Mouse (Mus musculus) spleen, adult 18-20 months (tissue): ENCODE measurements at regions not wholly inside any gene's neighbourhood (a gene's known extent, or its start where the extent isn't known, plus 50 kb on each side); places are given as distances from the start of the nearest gene placed in this dataset.

Experiments used
- DNase-seq, 2 experiments: peaks; one replicate each; pipeline ENCODE4 v3.0.0; 2022; ENCODE audit warnings: mixed read lengths in 2 of 2

DNA sequence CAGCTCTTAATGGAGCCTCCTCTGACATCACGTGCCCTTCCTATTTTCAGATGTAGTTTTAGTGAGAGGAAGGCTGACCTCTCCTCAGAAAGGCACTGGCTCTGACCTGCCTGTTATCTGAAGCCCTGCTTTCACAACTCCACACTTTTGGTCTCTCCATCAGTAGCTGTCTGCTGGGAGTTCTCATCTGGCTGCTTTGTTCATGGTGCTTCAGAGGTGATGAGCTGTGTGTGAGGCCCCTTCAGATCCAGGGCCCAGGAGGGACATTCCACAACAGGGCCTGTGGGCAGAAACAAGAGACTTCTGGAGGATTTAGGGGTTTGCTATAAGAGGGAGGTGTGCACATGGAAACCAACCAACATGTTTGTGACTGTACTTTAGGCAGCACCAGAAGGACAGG lies 50.8 kb upstream of the Fhl2 start:
- DNase-seq, result no peak

DNA sequence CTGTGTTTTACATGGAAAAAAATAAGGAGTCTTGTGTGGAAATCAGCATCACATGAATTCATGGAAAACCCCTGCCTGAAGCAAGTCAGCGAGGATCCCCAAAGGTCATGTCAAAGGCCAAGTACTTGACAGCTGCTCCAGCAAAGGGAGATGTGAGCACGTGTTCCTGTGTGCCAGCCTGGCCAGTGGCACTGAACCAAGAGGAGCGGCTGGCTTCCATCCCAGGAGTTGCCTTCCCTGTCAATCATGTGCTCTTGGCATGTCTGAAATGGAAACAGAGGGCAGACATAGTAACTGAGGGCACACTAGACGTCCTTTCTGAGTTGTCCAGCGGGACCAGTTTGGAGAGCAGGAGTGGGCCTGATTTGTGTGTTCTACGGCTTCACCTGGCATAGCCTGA lies 53.5 kb upstream of the Fhl2 start:
- DNase-seq, result no peak

DNA sequence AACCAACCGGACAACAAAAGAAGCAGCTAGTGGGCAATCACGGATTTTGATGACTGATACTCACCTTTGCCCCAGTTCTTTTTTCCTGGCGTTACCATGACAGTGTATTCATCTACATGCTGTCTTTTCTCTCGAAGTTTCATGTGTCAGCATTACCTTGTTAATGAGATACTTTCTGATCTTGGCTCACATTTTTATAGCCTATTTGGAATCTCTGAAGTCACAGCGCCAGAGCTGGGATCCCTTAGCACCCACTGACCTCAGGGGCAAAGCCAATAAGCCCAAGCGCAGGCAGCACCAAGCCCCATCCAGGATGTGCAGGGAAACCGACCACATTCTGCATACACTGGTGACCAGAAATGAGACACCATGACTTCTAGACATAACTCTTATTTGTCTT lies 54.6 kb upstream of the Fhl2 start:
- no peak for DNase-seq

DNA sequence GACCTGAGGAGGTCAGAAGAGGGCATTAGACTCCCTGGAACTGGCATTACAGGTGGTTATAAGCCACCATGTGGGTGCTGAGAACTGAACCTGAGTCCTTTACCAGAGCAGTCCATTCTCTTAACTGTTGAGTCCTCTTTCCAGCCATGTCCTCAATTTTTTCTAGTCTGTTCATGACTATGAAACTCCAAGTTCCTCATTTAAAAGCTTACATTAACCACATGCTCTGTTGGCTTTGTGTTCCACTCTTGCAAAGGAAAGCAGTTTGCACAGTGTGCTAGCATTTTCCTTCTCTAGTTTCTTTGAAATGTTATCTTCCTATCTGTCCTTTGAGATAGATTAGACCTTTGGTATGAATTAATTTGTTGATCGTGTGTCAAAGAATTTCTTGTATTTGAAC lies 57.3 kb upstream of the Fhl2 start:
- no peak for DNase-seq

DNA sequence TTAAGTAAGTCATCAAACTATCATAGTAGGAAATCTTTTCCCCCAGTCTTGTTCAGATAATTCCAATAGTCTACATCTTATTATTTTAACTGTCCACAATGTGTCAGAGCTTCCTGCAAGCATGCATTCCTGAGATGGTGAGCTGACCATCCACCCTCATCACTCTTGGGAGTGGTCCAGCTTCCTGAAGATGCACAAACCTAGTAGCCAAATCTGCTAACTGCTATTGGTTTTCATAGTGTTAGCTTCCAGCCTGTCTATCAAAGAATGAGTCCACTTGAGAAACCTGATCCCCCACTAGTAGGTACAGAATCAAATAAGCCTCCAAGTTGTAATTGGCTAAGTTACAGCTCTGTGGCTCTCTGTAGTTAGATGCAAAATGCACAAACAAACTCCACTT lies 59.3 kb upstream of the Fhl2 start:
- no peak for DNase-seq

DNA sequence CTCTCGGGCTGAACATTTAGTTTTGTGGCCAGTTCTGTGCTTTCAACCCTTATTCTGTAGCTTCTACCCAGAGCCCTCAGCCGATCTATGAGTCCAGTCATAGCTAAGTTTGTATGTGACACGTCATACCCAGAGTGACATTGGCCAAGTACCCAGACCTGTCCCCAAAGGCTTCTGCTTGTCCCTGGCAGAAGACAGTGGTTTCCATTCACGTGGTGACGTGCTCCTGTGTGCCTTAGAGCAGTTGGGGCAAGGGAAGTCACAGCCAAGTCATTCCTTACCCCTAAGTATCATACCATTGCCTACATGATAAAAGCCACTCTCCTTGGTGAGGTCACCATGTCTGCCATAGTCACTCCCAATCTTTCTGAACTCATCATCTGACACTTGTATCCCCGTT lies 61.1 kb upstream of the Fhl2 start:
- DNase-seq, result no peak

DNA sequence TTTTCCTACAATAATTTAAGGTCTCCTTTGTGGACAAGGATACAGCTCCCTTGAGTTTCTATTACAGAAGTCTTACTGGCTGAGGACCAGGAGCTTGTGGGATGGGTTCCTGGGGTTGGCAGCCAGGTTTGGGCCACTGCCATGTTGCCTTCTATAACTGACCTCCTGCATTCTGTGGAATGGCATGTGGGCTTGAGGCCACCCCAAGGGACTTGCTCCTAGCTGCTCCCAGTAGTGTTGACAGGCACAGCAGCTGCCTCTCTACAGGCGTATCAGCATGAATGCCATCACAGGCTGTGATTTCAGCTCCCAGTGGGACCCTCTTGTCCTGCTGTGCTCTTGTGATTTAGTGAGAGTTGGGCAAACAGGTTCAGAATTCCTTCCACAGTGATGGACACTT lies 63.1 kb upstream of the Fhl2 start:
- no peak for DNase-seq

DNA sequence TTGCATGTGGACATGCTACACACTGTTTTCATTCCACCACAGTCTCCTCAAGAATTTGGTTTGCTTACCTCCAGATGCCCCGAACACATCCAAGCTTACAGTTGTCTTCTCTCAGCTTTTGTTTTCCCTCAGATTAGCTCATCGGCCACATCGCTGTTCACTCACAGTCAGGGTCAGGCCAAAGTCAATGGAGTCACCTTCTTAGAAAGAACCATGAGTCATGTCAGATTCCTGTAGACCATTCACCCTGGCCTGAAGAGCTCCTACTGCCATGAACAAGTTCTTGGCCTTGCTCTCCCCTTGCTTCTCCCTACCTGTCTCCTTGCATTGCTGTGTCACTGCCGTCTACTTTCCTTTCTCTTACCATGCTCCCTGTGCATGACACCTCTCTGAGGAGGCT lies 63.7 kb upstream of the Fhl2 start:
- DNase-seq, result no peak

DNA sequence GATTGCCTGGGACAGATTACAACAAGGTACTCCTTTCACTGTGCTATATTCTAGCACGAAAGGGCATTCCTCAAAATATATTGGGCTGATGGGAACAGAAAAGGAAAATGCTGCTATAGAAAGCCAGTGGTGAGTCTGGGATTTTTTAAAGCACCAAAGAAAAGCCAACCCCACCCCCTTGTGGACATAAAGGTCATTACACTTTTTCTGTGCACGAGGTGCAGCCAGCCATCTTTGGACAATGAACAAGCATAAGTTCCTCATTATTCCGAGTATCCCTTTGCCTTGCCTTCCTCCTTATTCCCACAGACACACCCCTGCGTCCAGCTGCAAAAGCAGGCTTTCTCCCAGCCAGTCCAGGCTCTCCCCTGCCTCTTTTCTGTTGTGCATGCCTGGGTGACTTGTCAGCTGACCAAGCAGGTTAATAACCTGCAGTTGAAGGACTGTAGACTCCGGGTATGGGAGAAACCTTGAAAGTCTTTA lies 67.7 kb upstream of the Fhl2 start:
- peak; percentile 14 to 49 for DNase-seq

DNA sequence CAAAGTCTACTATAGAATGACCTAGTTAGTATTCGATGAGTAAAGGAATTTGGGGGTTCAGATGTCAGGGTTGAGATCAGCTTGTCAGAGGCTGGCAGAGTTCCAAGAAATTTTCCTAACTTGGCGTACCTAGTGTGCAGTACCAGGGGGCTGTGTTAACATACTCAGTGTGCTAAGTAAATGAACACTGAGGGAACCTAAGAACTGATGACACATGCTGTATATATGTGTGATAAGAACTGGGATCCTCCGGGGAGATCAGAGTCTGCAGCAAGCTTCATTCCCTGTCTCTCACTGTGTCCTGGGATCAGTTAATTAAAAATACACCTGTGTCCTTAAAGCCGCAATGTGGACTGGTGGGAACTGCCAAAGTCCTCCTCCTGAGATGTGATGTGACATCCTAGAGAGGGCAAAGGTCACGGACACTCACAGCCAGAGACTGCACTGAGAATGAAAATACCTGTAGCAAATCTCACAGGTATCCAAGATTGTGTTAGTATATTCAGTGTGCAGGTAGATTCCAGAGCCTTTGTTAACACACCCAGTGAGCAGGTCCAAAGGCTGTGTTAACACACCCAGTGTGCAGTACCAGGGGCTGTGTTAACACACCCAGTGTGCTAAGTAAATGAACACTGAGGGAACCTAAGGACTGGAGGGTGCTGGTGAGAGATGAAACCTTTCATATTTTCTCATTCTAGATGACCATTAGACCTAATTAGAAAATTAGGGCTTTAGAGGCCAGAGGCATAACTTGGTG lies 69.1 kb upstream of the Fhl2 start:
- DNase-seq, result no peak

DNA sequence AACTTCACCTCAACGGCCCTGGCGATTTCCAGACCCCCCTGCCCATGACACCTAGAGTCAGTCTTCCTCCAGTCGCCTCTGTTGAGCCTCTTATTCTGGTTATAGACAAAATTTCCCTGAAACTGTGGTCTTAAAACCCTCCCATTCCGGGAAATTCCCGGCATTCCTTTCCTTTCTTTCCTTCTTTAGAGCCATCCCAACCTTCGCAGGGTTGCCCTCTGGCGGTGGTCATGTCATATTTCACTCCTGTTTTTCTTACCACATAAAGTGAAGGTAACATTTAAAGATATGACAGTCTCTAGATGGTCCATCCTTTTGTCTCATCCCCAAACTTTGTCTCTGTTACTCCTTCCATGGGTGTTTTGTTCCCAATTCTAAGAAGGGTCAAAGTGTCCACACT lies 72.9 kb upstream of the Fhl2 start:
- no peak for DNase-seq

DNA sequence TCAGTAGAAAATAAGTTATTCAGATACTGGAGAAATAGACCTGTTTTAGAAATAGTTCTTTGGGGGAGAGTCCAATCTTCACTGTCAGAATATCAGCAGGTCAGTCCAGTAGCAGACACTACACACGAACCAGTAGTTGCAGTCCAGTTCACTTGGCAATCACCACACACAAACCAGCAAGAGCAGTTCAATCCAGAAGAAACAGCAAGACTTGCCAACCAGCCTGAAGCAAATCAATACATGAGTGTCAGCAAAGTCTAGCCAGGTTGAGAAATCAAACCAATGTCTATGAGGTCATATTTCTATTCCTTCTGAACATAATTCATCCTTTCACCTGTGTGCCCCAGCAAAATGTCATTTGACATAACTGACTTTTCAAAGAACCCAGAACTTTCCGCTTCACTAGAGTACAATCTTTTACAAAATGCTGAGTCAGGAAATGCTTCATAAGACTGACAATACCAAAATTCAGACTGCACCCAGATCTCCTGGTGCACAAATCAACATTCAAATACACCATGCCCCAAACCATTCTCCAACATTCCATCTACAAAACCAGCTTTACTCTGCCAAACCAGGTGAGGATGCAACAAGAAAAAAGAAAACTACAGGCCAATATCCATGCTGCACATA lies 76.6 kb upstream of the Fhl2 start:
- DNase-seq, result no peak

DNA sequence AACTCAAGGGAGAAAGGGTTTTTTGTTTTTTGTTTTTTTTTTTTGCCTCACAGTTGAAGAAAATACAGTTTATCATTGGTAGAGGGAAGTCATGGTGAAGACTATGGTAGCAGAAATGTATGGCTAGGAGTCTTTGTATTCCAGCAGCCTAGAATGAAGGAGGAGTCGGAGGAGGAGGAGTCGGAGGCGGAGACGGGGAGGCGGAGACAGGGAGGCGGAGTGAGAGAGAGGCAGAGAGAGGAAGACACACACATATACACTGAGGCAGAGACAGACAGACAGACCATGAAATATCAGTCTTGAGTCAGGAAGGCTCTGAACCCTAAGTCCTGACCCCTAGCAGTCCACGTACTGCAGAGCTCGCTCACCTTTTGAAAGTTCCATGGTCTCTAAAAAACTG lies 95.0 kb upstream of the Fhl2 start:
- DNase-seq, result no peak

DNA sequence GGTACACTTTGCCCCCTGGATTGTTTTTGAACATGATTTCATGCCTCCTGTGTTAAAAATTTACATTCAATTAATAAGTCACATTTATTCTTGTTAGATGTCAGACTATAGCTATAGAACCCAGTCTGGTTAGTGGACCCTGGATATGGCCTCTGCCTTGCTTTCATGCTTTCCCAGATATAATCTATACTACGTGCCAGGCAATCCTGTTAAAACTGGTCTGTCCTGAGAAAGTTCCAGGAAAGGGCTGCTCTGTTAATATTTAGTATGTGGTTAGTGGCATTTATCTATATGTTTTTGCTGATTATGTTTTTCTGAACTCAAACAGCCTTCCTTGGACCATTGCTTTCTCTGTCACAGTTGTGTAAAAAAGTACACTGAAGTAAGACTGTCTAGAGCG lies 95.8 kb upstream of the Fhl2 start:
- DNase-seq, result no peak

DNA sequence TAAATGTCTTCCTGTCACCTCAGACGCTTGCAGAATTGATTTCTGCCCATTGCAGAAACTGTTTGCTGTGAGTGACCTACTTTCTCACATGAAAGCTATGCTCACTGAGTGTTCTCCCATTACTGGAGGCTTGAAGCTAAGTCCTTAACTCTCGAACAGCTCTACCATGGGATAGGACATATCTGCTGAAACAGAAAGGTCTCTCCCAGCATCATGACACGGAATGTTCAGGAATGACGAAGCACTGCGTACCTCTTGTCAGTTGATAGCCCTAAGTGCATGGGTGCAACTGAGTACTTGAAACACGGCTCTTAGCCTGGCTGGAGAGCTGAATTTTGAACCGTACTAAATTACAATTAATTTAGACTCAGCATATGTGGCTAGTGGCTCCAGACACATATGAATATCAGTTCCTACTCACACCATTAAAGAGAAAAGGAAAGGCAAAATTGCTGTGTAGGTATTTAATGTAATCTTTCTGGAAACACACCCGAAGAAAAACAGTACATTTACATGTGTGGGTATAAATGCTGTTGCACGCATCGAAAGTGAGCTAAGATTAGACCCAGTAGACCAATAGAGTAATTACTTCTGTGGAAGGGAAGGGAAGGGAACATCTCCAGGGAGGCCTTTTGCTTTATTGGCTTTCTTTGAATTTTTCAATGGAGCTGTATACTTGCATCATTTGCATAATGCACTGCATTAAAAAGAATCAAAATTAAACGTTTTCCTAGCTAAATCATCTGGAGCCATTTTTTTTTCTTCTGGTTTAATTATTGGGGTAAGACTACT lies 97.6 kb upstream of the Fhl2 start:
- no peak for DNase-seq

DNA sequence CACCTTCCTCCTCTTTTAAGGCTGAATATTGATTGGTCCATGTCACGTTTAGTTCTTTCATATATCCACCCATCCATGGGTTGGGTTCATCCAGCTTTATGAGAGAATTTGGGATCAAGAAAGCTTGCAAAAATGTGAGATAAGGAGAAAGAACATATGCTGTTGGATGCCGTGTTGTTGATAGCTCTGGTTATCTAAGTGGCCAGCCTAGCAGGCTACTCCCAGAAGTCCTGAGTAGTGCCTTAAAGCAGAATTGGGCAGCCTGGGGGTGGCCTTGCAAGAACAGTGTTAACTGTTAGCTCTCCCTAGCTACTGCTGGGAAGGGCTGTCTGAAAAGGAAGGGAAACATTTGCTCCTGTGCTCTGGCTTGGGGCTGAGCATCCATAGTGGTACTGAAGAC lies 100.8 kb upstream of the Fhl2 start:
- no peak for DNase-seq

DNA sequence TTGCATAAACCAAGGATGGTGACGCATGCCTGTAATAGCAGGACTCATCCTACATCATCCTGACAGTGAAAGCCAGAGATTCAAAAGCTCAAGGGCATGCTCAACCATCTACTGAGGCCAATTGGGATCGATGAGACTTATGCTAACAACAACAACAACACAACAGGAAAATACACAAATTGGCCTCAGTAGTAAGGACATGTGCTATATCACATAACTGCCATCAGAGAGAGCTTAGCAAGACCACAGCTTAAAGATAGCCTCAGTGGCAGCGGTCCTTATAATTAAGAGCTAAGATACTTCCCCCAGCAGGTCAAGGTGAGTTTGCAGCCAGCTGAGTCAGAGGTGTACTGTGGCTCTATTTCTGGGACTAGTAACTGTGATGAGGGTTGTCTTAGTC lies 102.0 kb upstream of the Fhl2 start:
- DNase-seq, result no peak

DNA sequence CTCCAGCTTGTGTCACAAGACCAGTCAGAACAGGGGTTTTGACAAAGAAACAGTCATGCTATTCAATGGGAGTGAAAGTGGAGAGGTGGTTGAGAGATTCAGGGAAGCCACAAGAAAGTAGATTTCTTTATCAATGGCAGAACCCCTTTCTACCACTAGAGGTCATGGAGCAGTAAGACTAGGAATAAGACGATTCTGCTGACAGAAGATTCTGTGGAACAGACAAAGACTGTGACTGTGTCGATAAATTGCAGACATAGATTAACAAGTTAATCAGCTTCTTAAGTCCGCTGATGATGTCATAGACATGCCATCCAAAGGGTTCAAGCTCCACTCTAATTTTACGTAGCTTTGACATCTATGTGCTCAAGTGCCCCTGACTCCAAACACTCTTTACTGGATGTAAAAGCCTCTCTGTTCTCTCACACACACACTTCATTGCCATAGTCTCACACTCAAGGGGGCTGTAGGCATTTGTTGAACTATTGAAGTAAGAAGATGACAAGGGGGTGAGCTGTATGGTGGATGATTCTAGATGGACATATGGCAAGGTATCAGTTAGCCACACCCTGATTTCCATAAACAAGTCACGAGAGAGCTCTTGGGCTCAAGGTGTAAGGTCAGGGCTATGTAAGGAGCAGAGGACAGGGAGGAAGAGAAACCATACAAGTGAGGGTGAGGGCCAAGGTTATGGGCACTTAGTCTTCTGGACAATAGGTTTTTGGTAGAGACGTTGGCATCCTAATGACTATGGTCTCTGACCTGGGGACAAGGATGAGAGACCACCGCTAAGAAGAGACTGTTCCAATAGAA lies 102.9 kb upstream of the Fhl2 start:
- DNase-seq, result no peak

DNA sequence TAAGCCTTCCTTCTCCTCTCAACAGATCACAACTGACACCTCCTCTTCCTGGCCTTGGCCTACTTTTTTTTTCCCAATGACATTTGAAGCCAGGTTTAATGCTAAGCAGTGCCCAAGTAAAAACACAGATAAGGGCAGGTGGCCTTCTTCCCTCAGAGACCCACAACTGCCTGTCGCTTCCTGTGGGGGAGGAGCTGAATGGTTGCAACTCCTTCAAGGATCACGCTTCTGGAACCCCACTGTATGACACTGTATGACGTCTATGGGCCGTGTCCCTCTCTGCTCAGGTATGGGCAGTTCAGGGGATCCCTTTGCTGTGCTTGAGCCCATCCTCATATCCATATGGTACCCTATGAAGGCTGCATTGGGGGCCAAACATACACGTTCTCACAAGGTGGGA lies 103.9 kb upstream of the Fhl2 start:
- DNase-seq, result no peak

DNA sequence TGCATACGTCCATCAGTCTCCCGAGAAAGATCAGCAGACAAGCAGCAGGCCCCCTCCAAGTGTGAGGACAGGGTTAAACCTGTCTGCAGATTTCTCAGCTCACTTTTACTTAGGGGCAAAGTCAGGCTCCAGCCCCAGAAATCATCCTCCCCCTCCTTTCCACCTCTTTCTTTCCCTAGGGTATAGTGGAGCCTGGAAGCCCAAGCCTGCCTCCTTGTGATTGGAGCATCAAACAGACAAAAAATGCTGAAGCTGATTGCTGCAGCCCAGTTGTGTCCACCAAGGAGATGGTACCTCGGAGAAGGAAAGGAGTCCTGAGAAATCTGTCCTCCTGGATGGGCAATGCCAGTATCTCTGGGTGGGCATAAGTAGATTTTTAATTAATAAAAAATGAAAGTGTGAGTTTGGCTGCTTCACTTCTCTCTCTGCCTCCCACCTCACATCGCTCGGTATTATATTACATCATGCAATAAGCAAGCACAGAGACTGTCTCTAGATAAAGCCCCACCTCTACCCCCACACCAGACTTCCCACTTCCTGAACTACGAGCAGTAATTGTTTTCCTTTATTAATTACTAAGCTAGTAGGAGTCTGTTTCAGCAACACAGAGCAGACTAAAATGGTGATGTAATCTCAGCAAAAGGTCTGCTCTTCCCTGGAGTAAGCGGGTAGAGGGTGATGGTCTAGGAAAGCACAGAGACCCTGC lies 105.2 kb upstream of the Fhl2 start:
- no peak for DNase-seq

DNA sequence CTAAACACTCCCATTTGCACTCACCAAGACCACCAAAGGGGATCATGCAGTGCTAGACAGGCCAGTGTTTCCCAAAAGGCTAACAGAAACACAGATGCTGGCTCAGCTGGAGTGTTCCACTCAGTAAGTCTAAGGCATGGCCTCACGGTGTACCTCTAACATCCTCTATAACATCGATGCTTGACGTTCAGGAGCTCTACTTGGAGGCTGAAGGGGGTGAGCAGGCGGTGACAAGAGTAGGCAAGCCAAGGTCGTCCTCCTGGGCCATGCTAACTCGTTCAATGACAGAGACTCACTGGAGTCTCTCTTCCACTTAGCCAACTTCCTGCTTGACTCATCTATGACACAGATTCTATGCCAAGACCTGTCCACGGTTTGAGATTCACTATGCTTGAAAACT lies 105.9 kb upstream of the Fhl2 start:
- no peak for DNase-seq
